Mouse (Mus musculus): ENCODE data around the gene Slc25a22. TPM values are rescaled to one million over a fixed set of nuclear protein-coding genes. Genes with fewer than 3 reads are reported as not detected.

Slc25a22 gene
- polyA plus RNA-seq, 1 experiment = 16.2 TPM

Other genes starting within 250 kb of the Slc25a22 start
- 181 TPM for gene Hras, start 243.9 kb downstream of the Slc25a22 start, polyA plus RNA-seq (2012; fragmentation: generic; extraction: Trizol)
- 0.32 TPM for gene Lrrc56, start 243.7 kb downstream of the Slc25a22 start, polyA plus RNA-seq (2012; fragmentation: generic; extraction: Trizol)
- gene Lmntd2, start 223.8 kb downstream of the Slc25a22 start, polyA plus RNA-seq (2012; fragmentation: generic; extraction: Trizol) = 0.05 TPM
- gene Rassf7, start 222.0 kb downstream of the Slc25a22 start, polyA plus RNA-seq (2012; fragmentation: generic; extraction: Trizol) = 25.2 TPM
- 60.2 TPM for gene Phrf1, start 209.1 kb downstream of the Slc25a22 start, polyA plus RNA-seq (2012; fragmentation: generic; extraction: Trizol)
- gene Irf7, start 171.4 kb downstream of the Slc25a22 start, polyA plus RNA-seq (2012; fragmentation: generic; extraction: Trizol) = 0.35 TPM
- gene Cdhr5, start 161.1 kb downstream of the Slc25a22 start, polyA plus RNA-seq (2012; fragmentation: generic; extraction: Trizol) = 0.04 TPM
- 16.1 TPM for gene Sct, start 158.8 kb downstream of the Slc25a22 start, polyA plus RNA-seq (2012; fragmentation: generic; extraction: Trizol)
- gene Drd4, start 145.9 kb downstream of the Slc25a22 start, polyA plus RNA-seq (2012; fragmentation: generic; extraction: Trizol) = 0.01 TPM
- 21.4 TPM for gene Deaf1, start 110.2 kb downstream of the Slc25a22 start, polyA plus RNA-seq (2012; fragmentation: generic; extraction: Trizol)
- gene Tmem80, start 110.2 kb downstream of the Slc25a22 start, polyA plus RNA-seq (2012; fragmentation: generic; extraction: Trizol) = 18.9 TPM
- gene Eps8l2, start 99.0 kb downstream of the Slc25a22 start, polyA plus RNA-seq (2012; fragmentation: generic; extraction: Trizol) = 0.67 TPM
- gene Taldo1, start 45.7 kb downstream of the Slc25a22 start, polyA plus RNA-seq (2012; fragmentation: generic; extraction: Trizol) = 252 TPM
- gene Gatd1, start 23.8 kb downstream of the Slc25a22 start, polyA plus RNA-seq (2012; fragmentation: generic; extraction: Trizol) = 14.9 TPM
- 2.4 TPM for gene Cend1, start 8.4 kb downstream of the Slc25a22 start, polyA plus RNA-seq (2012; fragmentation: generic; extraction: Trizol)
- gene Pidd1, start 6.1 kb upstream of the Slc25a22 start, polyA plus RNA-seq (2012; fragmentation: generic; extraction: Trizol) = 9.5 TPM
- 4,785 TPM for gene Rplp2, start 9.5 kb upstream of the Slc25a22 start, polyA plus RNA-seq (2012; fragmentation: generic; extraction: Trizol)
- gene Pnpla2, start 17.3 kb upstream of the Slc25a22 start, polyA plus RNA-seq (2012; fragmentation: generic; extraction: Trizol) = 32.8 TPM
- 4.5 TPM for gene Cracr2b, start 23.2 kb upstream of the Slc25a22 start, polyA plus RNA-seq (2012; fragmentation: generic; extraction: Trizol)
- 334 TPM for gene Cd151, start 29.5 kb upstream of the Slc25a22 start, polyA plus RNA-seq (2012; fragmentation: generic; extraction: Trizol)
- gene Polr2l, start 37.2 kb upstream of the Slc25a22 start, polyA plus RNA-seq (2012; fragmentation: generic; extraction: Trizol) = 124 TPM
- 278 TPM for gene Tspan4, start 37.3 kb upstream of the Slc25a22 start, polyA plus RNA-seq (2012; fragmentation: generic; extraction: Trizol)
- 27.4 TPM for gene Chid1, start 102.0 kb upstream of the Slc25a22 start, polyA plus RNA-seq (2012; fragmentation: generic; extraction: Trizol)
- gene Ap2a2, start 124.3 kb upstream of the Slc25a22 start, polyA plus RNA-seq (2012; fragmentation: generic; extraction: Trizol) = 92.7 TPM
- 0.27 TPM for gene Muc6, start 217.4 kb upstream of the Slc25a22 start, polyA plus RNA-seq (2012; fragmentation: generic; extraction: Trizol)